Mouse (Mus musculus) kidney, adult 2 months (tissue): Measurements from ENCODE around the gene L3mbtl4. TPM values are rescaled to one million over a fixed set of nuclear protein-coding genes. Genes with fewer than 3 reads are reported as not detected.
"Not testable (repeated sequence)": the region's sequence is repeated elsewhere in the genome, so short reads cannot be mapped to it uniquely, and the experiment has no call there.

ENCODE experiments used
- DNase-seq: peaks from one replicate; pipeline ENCODE4 v3.0.0; 2021
- H3K27ac ChIP-seq: fragments of 200-500 bp; 2 replicates; pipeline ENCODE4 v1.5.1; 2012; ENCODE audit warnings: low read depth, low read length, control low read depth, inconsistent platforms; ENCODE audit not compliant: insufficient read depth
- H3K27me3 ChIP-seq: fragments of 200-500 bp; replicated peaks from 2 replicates; pipeline ENCODE4 v1.6.1; 2012; ENCODE audit warnings: mild to moderate bottlenecking, moderate library complexity, low read length, inconsistent platforms; ENCODE audit not compliant: control insufficient read depth, insufficient read depth
- H3K36me3 ChIP-seq: fragments of 200-500 bp; 2 replicates; pipeline ENCODE4 v1.6.1; 2012; ENCODE audit warnings: mild to moderate bottlenecking, moderate library complexity, low read length, inconsistent platforms; ENCODE audit not compliant: control insufficient read depth, insufficient read depth
- H3K4me1 ChIP-seq: fragments of 200-500 bp; 2 replicates; pipeline ENCODE4 v1.6.1; 2011; ENCODE audit warnings: low read length; ENCODE audit not compliant: control insufficient read depth, insufficient read depth
- H3K4me3 ChIP-seq: fragments of 200-500 bp; 2 replicates; pipeline ENCODE4 v1.5.1; 2011; ENCODE audit warnings: mild to moderate bottlenecking, low read depth, low read length, control low read depth; ENCODE audit not compliant: insufficient read depth
- CTCF ChIP-seq: fragments of 200-500 bp; conservative IDR thresholded peaks from 2 replicates; pipeline ENCODE4 v1.5.1; 2011; ENCODE audit warnings: low read depth, mild to moderate bottlenecking, control low read depth, low read length, moderate library complexity, mixed read lengths; ENCODE audit not compliant: insufficient read depth, insufficient read length
- POLR2A ChIP-seq: fragments of 200-500 bp; IDR thresholded peaks from one replicate; pipeline ENCODE4 v1.6.1; 2011; ENCODE audit warnings: low read depth, low read length, control low read depth
- WGBS: fragments of 180-500 bp; shearing (Covaris S2); methylation state at CpG from one replicate; pipeline ENCODE4 v1.1.7; 2018; 5-methylcytosine and 5-hydroxymethylcytosine counted together
- polyA plus RNA-seq: library from polyadenylated mRNA; depleted of rRNA; stranded (reverse); fragments of >200 nt; gene quantifications from 2 replicates; pipeline ENCODE4 v1.2.3, GENCODE M21; 2012

L3mbtl4 gene
- polyA plus RNA-seq, 1 experiment: 0.36 TPM

- WGBS: 72% methylated on average over 5 of the region's 5 CpGs
- H3K4me1 ChIP-seq: no peaks in the 10 kb centered on the region
Observed at GRCm38 (mm10) chr17:68388481-68388880, 114.9 kb downstream of the L3mbtl4 start.

GRCm38 (mm10) chr17:68405993-68406392, 132.4 kb downstream of the L3mbtl4 start:
- TF ChIP-seq CTCF (no peak), POLR2A (no peak)
- no peak for DNase-seq
- Histone ChIP-seq H3K27ac (no peak overlapping the region), H3K36me3 (no peaks in the 10 kb centered on the region), H3K27me3 (no peaks in the 10 kb centered on the region), H3K4me1 (no peaks in the 10 kb centered on the region), H3K4me3 (no peak overlapping the region)
- 41% methylated on average over 1 of the region's 1 CpGs for WGBS

More at GRCm38 (mm10) chr17:68388481-68388880, 114.9 kb downstream of the L3mbtl4 start:
- no peak for TF ChIP-seq POLR2A
- no peak for TF ChIP-seq CTCF
- no peak for DNase-seq
- no peak overlapping the region for H3K4me3 ChIP-seq
- H3K27me3 ChIP-seq: no peaks in the 10 kb centered on the region
- H3K36me3 ChIP-seq: no peaks in the 10 kb centered on the region
- H3K27ac ChIP-seq: no peak overlapping the region

GRCm38 (mm10) chr17:68407121-68407520, 133.5 kb downstream of the L3mbtl4 start:
- not testable (repeated sequence) for H3K4me1 ChIP-seq, H3K27ac ChIP-seq, DNase-seq, H3K27me3 ChIP-seq, H3K36me3 ChIP-seq, H3K4me3 ChIP-seq
- 69% methylated on average over 1 of the region's 1 CpGs for WGBS

GRCm38 (mm10) chr17:68422663-68423498, 149.3 kb downstream of the L3mbtl4 start:
- Histone ChIP-seq H3K27me3 (no peaks in the 10 kb centered on the region), H3K4me1 (no peaks in the 10 kb centered on the region), H3K4me3 (no peak overlapping the region), H3K36me3 (no peaks in the 10 kb centered on the region), H3K27ac (no peak overlapping the region)
- TF ChIP-seq POLR2A: no peak
- no peak for TF ChIP-seq CTCF
- DNase-seq: no peak
- WGBS: 67% methylated on average over 12 of the region's 12 CpGs

- no peaks in the 10 kb centered on the region for H3K27me3 ChIP-seq
- H3K36me3 ChIP-seq: no peaks in the 10 kb centered on the region
- no peak overlapping the region for H3K27ac ChIP-seq
- no peak for DNase-seq
- WGBS: 79% methylated on average over 5 of the region's 5 CpGs
- TF ChIP-seq POLR2A (no peak), CTCF (no peak)
- H3K4me1 ChIP-seq: no peaks in the 10 kb centered on the region
- H3K4me3 ChIP-seq: no peak overlapping the region
Observed at GRCm38 (mm10) chr17:68433576-68433975, 160.0 kb downstream of the L3mbtl4 start.

- Histone ChIP-seq H3K36me3 (no peaks in the 10 kb centered on the region), H3K4me3 (no peak overlapping the region), H3K27me3 (no peaks in the 10 kb centered on the region), H3K27ac (no peak overlapping the region), H3K4me1 (no peaks in the 10 kb centered on the region)
- DNase-seq: peak; percentile 1
- WGBS: 40% methylated on average over 1 of the region's 1 CpGs
- TF ChIP-seq CTCF: no peak
- no peak for TF ChIP-seq POLR2A
Observed at GRCm38 (mm10) chr17:68450921-68451320, 177.3 kb downstream of the L3mbtl4 start.

GRCm38 (mm10) chr17:68461471-68461870, 187.9 kb downstream of the L3mbtl4 start:
- 86% methylated on average over 5 of the region's 5 CpGs for WGBS

More at GRCm38 (mm10) chr17:68461471-68461870, 187.9 kb downstream of the L3mbtl4 start:
- TF ChIP-seq CTCF (no peak), POLR2A (no peak)
- H3K36me3 ChIP-seq: no peaks in the 10 kb centered on the region
- no peak for DNase-seq
- no peak overlapping the region for H3K27ac ChIP-seq
- H3K27me3 ChIP-seq: no peaks in the 10 kb centered on the region
- no peak overlapping the region for H3K4me3 ChIP-seq
- no peaks in the 10 kb centered on the region for H3K4me1 ChIP-seq
